In genomic region chr7:143108200-143108599, GRCm38 (mm10) we compare ENCODE assay signal across 9 mouse cellular contexts. TPM values are rescaled to one million over a fixed set of nuclear protein-coding genes. Genes with fewer than 3 reads are reported as not detected.
DNase-seq lines count a peak whose midpoint lies in the region; ATAC-seq lines count a peak whose summit lies in the region.
"Had no signal": no experiment of that assay in that cellular context is flagged by ENCODE, and none has a peak within 500 bp of the region (broad histone marks: within the 10 kb centered on the region; RNA-seq: fewer than 3 reads in every experiment).

No protein-coding gene starts in this region.

- peak; percentile 22 for DNase-seq in adrenal gland, postnatal 25 days
- no peak for DNase-seq in adrenal gland, postnatal 4 days (ENCODE audit: low spot score in 2 of 2)
- peak; percentile 25 to 26 for DNase-seq in cerebellum, adult 18-20 months
- DNase-seq in heart, postnatal 36 days = peak; percentile 46 to 61
- DNase-seq in kidney, postnatal 4 days = peak; percentile 63 to 77
- no peak for DNase-seq in midbrain, embryonic 14.5 days
- no peak for DNase-seq in layer of hippocampus, adult 9-11 months

- H3K9me3 ChIP-seq in midbrain, embryonic 15.5 days = no peaks in the 10 kb centered on the region
- no peaks in the 10 kb centered on the region for H3K9me3 ChIP-seq in midbrain, embryonic 14.5 days (ENCODE audit: control insufficient read depth, low read length)

- no peak overlapping the region for H3K4me2 ChIP-seq in midbrain, embryonic 15.5 days
- no peak overlapping the region for H3K4me2 ChIP-seq in midbrain, embryonic 14.5 days (ENCODE audit: low read length)

- H3K36me3 ChIP-seq in midbrain, embryonic 15.5 days (replicated peaks) = no peaks in the 10 kb centered on the region
- H3K36me3 ChIP-seq in midbrain, embryonic 14.5 days (ENCODE audit: control insufficient read depth, insufficient read depth, low read length) = no peaks in the 10 kb centered on the region

- H3K27me3 ChIP-seq in midbrain, embryonic 15.5 days (replicated peaks) = peaks cover 40% of the 10 kb centered on the region
- H3K27me3 ChIP-seq in midbrain, embryonic 14.5 days (ENCODE audit: control insufficient read depth, insufficient read depth, low read length) = peaks cover 27% of the 10 kb centered on the region

- no peak overlapping the region for H3K9ac ChIP-seq in midbrain, embryonic 15.5 days
- H3K9ac ChIP-seq in midbrain, embryonic 14.5 days (replicated peaks; ENCODE audit: low read length) = no peak overlapping the region

- no peak overlapping the region for H3K4me3 ChIP-seq in midbrain, embryonic 15.5 days
- no peak overlapping the region for H3K4me3 ChIP-seq in midbrain, embryonic 14.5 days (replicated peaks; ENCODE audit: low read depth, low read length)

- peaks cover 11% of the 10 kb centered on the region; the same call in 1 of the 2 replicates for H3K4me1 ChIP-seq in midbrain, embryonic 15.5 days
- no peaks in the 10 kb centered on the region for H3K4me1 ChIP-seq in midbrain, embryonic 14.5 days (ENCODE audit: control insufficient read depth, insufficient read depth, low read length)

- 39% methylated on average over 5 of the region's 5 CpGs for WGBS in midbrain, embryonic 15.5 days
- 55% methylated on average over 5 of the region's 5 CpGs for WGBS in midbrain, embryonic 14.5 days

- ATAC-seq in midbrain, embryonic 15.5 days (replicated peaks) = no peak
- ATAC-seq in midbrain, embryonic 14.5 days (ENCODE audit: low FRiP score, low TSS enrichment) = no peak
- ATAC-seq: inflammation-experienced regulatory T-cells, adult 6 months had no signal

- intact Hi-C loops in heart, postnatal 36 days (cut with DNase I) = loop anchor here (5.0 kb wide), 1 partner anchor 189 kb away; no protein-coding TSS in a partner anchor

- H3K27ac ChIP-seq in midbrain, embryonic 15.5 days = no peak overlapping the region
- H3K27ac ChIP-seq in midbrain, embryonic 14.5 days (replicated peaks; ENCODE audit: low read depth, low read length) = no peak overlapping the region

RNA-seq across cellular contexts. Expression of gene Kcnq1, which starts 2.0 kb away (rescaled TPM):
- total RNA-seq in adrenal gland, postnatal 25 days (2021) = 3.5 and 3.6 TPM in 2 replicates
- 1 to 10 TPM; 3.4 to 5.6 TPM for total RNA-seq in adrenal gland, postnatal 4 days (2021)
- total RNA-seq in heart, postnatal 36 days (2021) = 10 to 100 TPM; 34.3 to 37.1 TPM
- polyA plus RNA-seq in midbrain, embryonic 15.5 days (2015; fragmentation: Nextera tagmentation; extraction: Ambion mirVana) = 1.3 and 1.8 TPM in 2 replicates
- 1.2 and 2.0 TPM in 2 replicates for polyA plus RNA-seq in midbrain, embryonic 14.5 days (2014; fragmentation: Nextera tagmentation; extraction: Ambion mirVana)

RNA-seq across cellular contexts. Expression of gene Trpm5, which starts 13.8 kb away (rescaled TPM):
- 0.24 TPM in 1 of 2 replicates, not detected in the other for total RNA-seq in adrenal gland, postnatal 25 days (2021)
- 1 to 10 TPM; 5.2 to 6.0 TPM for total RNA-seq in adrenal gland, postnatal 4 days (2021)
- total RNA-seq in heart, postnatal 36 days (2021) = not detected
- 1.3 and 1.6 TPM in 2 replicates for polyA plus RNA-seq in midbrain, embryonic 15.5 days (2015; fragmentation: Nextera tagmentation; extraction: Ambion mirVana)
- 0.40 and 1.3 TPM in 2 replicates for polyA plus RNA-seq in midbrain, embryonic 14.5 days (2014; fragmentation: Nextera tagmentation; extraction: Ambion mirVana)

RNA-seq across cellular contexts. Expression of gene Tssc4, which starts 39.2 kb away (rescaled TPM):
- 32.2 and 32.7 TPM in 2 replicates for total RNA-seq in adrenal gland, postnatal 25 days (2021)
- 10 to 100 TPM; 40.1 to 42.4 TPM for total RNA-seq in adrenal gland, postnatal 4 days (2021)
- 10 to 100 TPM; 15.3 TPM for total RNA-seq in heart, postnatal 36 days (2021)
- polyA plus RNA-seq in midbrain, embryonic 15.5 days (2015; fragmentation: Nextera tagmentation; extraction: Ambion mirVana) = 103 and 114 TPM in 2 replicates
- polyA plus RNA-seq in midbrain, embryonic 14.5 days (2014; fragmentation: Nextera tagmentation; extraction: Ambion mirVana) = 70.4 and 102 TPM in 2 replicates

RNA-seq across cellular contexts. Expression of gene Cd81, which starts 55.7 kb away (rescaled TPM):
- total RNA-seq in adrenal gland, postnatal 25 days (2021) = 757 and 789 TPM in 2 replicates
- 100 to 1,000 TPM; 659 to 670 TPM for total RNA-seq in adrenal gland, postnatal 4 days (2021)
- total RNA-seq in heart, postnatal 36 days (2021) = 100 to 1,000 TPM; 398 to 441 TPM
- 374 and 398 TPM in 2 replicates for polyA plus RNA-seq in midbrain, embryonic 15.5 days (2015; fragmentation: Nextera tagmentation; extraction: Ambion mirVana)
- 316 and 322 TPM in 2 replicates for polyA plus RNA-seq in midbrain, embryonic 14.5 days (2014; fragmentation: Nextera tagmentation; extraction: Ambion mirVana)

Comparison
In these comparisons a context has a peak if more than half of its experiments do, and no peak if none do; other contexts are left out.
1. DNase-seq: peak in adrenal gland, postnatal 25 days (single experiment), cerebellum, adult 18-20 months (2 of 2), heart, postnatal 36 days (2 of 2) and kidney, postnatal 4 days (2 of 2); none in adrenal gland, postnatal 4 days (0 of 2), midbrain, embryonic 14.5 days (single experiment) and layer of hippocampus, adult 9-11 months (single experiment).